In the genomic region with DNA sequence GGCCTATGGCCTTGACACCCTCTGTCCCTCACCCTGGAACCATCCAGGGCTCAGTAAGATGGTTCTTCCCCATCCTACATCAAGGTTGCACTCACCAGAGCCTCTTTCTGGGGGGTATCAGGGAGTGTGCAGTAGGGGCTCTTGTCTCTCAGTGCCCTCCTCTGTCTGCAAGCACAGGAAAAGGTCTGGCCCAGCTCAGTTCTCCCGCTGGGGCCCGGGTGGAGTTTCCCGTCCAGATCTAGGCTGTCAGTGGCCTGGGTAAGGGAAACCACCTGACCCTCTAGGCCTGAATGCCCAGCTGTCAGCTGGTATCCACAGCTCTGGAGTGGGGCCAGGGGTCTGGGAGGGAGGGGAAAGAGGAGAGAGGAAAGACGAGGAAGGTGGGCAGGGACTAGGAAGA, we compare ENCODE assay signal across 12 mouse cellular contexts. TPM values are rescaled to one million over a fixed set of nuclear protein-coding genes. Genes with fewer than 3 reads are reported as not detected.
A peak's percentile ranks its signal among the peaks of the same experiment; 100 is the strongest.
DNase-seq lines count a peak whose midpoint lies in the region; ATAC-seq and TF ChIP-seq lines count a peak whose summit lies in the region.
"Had no signal": no experiment of that assay in that cellular context is flagged by ENCODE, and none has a peak within 500 bp of the region (broad histone marks: within the 10 kb centered on the region; RNA-seq: fewer than 3 reads in every experiment).

A gene (minus strand): TSS at position 251 of the 400 bp plus-strand sequence.

- no peak within 1 kb of the TSS for H3K27ac ChIP-seq in kidney, embryonic 14.5 days (ENCODE audit: low read depth, low read length)
- H3K27ac ChIP-seq in embryonic facial prominence, embryonic 13.5 days: peak within 1 kb of the TSS; percentile 91; the same call in 1 of the 2 replicates
- no peak within 1 kb of the TSS for H3K27ac ChIP-seq in lung, postnatal 0 days (ENCODE audit: low read length)
- no peak within 1 kb of the TSS for H3K27ac ChIP-seq in forebrain, embryonic 15.5 days (replicated peaks)
- H3K27ac ChIP-seq: midbrain, embryonic 13.5 days; neural tube, embryonic 13.5 days had no signal

- H3K4me3 ChIP-seq in kidney, embryonic 14.5 days (ENCODE audit: low read length): no peak within 1 kb of the TSS
- H3K4me3 ChIP-seq in embryonic facial prominence, embryonic 13.5 days: no peak within 1 kb of the TSS
- H3K4me3 ChIP-seq in lung, postnatal 0 days (ENCODE audit: low read depth, low read length): no peak within 1 kb of the TSS
- no peak within 1 kb of the TSS for H3K4me3 ChIP-seq in forebrain, embryonic 15.5 days
- H3K4me3 ChIP-seq: midbrain, embryonic 13.5 days; neural tube, embryonic 13.5 days had no signal

- H3K9me3 ChIP-seq in kidney, embryonic 14.5 days (ENCODE audit: control insufficient read depth, low read length): no peaks in the 10 kb centered on the region
- H3K9me3 ChIP-seq in embryonic facial prominence, embryonic 13.5 days: no peaks in the 10 kb centered on the region
- H3K9me3 ChIP-seq in lung, postnatal 0 days (ENCODE audit: low read length): no peaks in the 10 kb centered on the region
- H3K9me3 ChIP-seq in forebrain, embryonic 15.5 days: no peaks in the 10 kb centered on the region
- H3K9me3 ChIP-seq: midbrain, embryonic 13.5 days; neural tube, embryonic 13.5 days had no signal

- DNase-seq in kidney, adult 8-10 months: no peak
- DNase-seq in gastrocnemius, postnatal 10 days: peak; percentile 77
- DNase-seq in lung, postnatal 0 days (ENCODE audit: low spot score): no peak
- no peak for DNase-seq in spleen, adult 12 weeks (ENCODE audit: low spot score)
- DNase-seq: adrenal gland, postnatal 25 days; lung, embryonic 14.5 days; right cerebral cortex, postnatal 25 days had no signal

- no peaks in the 10 kb centered on the region for H3K4me1 ChIP-seq in kidney, embryonic 14.5 days (ENCODE audit: control insufficient read depth, insufficient read depth, low read length)
- peaks cover 32% of the 10 kb centered on the region for H3K4me1 ChIP-seq in embryonic facial prominence, embryonic 13.5 days
- H3K4me1 ChIP-seq in lung, postnatal 0 days (ENCODE audit: insufficient read depth, low read depth, low read length): no peaks in the 10 kb centered on the region
- H3K4me1 ChIP-seq in forebrain, embryonic 15.5 days: no peaks in the 10 kb centered on the region

- no peak for TF ChIP-seq EP300 in lung, postnatal 0 days (IDR thresholded peaks at IDR 0.05)

- no peak for TF ChIP-seq CTCF in lung, postnatal 0 days (IDR thresholded peaks at IDR 0.05)

- no peaks in the 10 kb centered on the region for H3K36me3 ChIP-seq in kidney, embryonic 14.5 days (ENCODE audit: control insufficient read depth, insufficient read depth, low read length)
- no peaks in the 10 kb centered on the region for H3K36me3 ChIP-seq in embryonic facial prominence, embryonic 13.5 days
- no peaks in the 10 kb centered on the region for H3K36me3 ChIP-seq in lung, postnatal 0 days (ENCODE audit: insufficient read depth, low read length)
- H3K36me3 ChIP-seq in forebrain, embryonic 15.5 days: no peaks in the 10 kb centered on the region
- H3K36me3 ChIP-seq: midbrain, embryonic 13.5 days; neural tube, embryonic 13.5 days had no signal

- WGBS in kidney, embryonic 14.5 days: 45% methylated on average over 4 of the region's 4 CpGs
- 53% methylated on average over 4 of the region's 4 CpGs for WGBS in embryonic facial prominence, embryonic 13.5 days
- WGBS in lung, postnatal 0 days: 52% methylated on average over 4 of the region's 4 CpGs
- WGBS in forebrain, embryonic 15.5 days: 61% methylated on average over 4 of the region's 4 CpGs

- ATAC-seq in kidney, embryonic 14.5 days (ENCODE audit: low FRiP score, low TSS enrichment): peak; percentile 21; the same call in 1 of the 2 replicates
- no peak for ATAC-seq in embryonic facial prominence, embryonic 13.5 days (ENCODE audit: insufficient number of reproducible peaks, insufficient read depth, low FRiP score, low TSS enrichment, low read depth)
- ATAC-seq in lung, postnatal 0 days: peak; percentile 41
- no peak for ATAC-seq in forebrain, embryonic 15.5 days (replicated peaks)
- ATAC-seq: midbrain, embryonic 13.5 days had no signal

- no peak within 1 kb of the TSS for H3K9ac ChIP-seq in kidney, embryonic 14.5 days (ENCODE audit: low read depth, low read length)
- no peak within 1 kb of the TSS for H3K9ac ChIP-seq in embryonic facial prominence, embryonic 13.5 days
- no peak within 1 kb of the TSS for H3K9ac ChIP-seq in lung, postnatal 0 days (replicated peaks; ENCODE audit: low read depth)
- H3K9ac ChIP-seq in forebrain, embryonic 15.5 days (replicated peaks): no peak within 1 kb of the TSS
- H3K9ac ChIP-seq: lung, embryonic 14.5 days; midbrain, embryonic 13.5 days; neural tube, embryonic 13.5 days had no signal

- no peak within 1 kb of the TSS for H3K4me2 ChIP-seq in kidney, embryonic 14.5 days (replicated peaks; ENCODE audit: low read depth, low read length)
- no peak within 1 kb of the TSS for H3K4me2 ChIP-seq in embryonic facial prominence, embryonic 13.5 days
- H3K4me2 ChIP-seq in lung, postnatal 0 days (replicated peaks; ENCODE audit: low read depth, low read length): no peak within 1 kb of the TSS
- H3K4me2 ChIP-seq in forebrain, embryonic 15.5 days (replicated peaks): no peak within 1 kb of the TSS
- H3K4me2 ChIP-seq: lung, embryonic 14.5 days; midbrain, embryonic 13.5 days; neural tube, embryonic 13.5 days had no signal

- H3K27me3 ChIP-seq in kidney, embryonic 14.5 days (ENCODE audit: control insufficient read depth, insufficient read depth, low read length): no peaks in the 10 kb centered on the region
- no peaks in the 10 kb centered on the region for H3K27me3 ChIP-seq in embryonic facial prominence, embryonic 13.5 days
- H3K27me3 ChIP-seq in lung, postnatal 0 days (replicated peaks; ENCODE audit: insufficient read depth, low read length): no peaks in the 10 kb centered on the region
- H3K27me3 ChIP-seq in forebrain, embryonic 15.5 days: no peaks in the 10 kb centered on the region
- H3K27me3 ChIP-seq: midbrain, embryonic 13.5 days; neural tube, embryonic 13.5 days had no signal

RNA-seq across cellular contexts. Expression of the gene that starts here (rescaled TPM):
- 0.12 TPM in 1 of 2 replicates, not detected in the other for polyA plus RNA-seq in kidney, embryonic 14.5 days (2014; fragmentation: Nextera tagmentation; extraction: Ambion mirVana)
- 0.40 and 0.42 TPM in 2 replicates for polyA plus RNA-seq in embryonic facial prominence, embryonic 13.5 days (2015; fragmentation: Nextera tagmentation; extraction: Ambion mirVana)
- total RNA-seq in gastrocnemius, postnatal 10 days (2021): 10 to 100 TPM; 63.5 to 81.2 TPM
- polyA plus RNA-seq in lung, postnatal 0 days (2015; fragmentation: Nextera tagmentation; extraction: Ambion mirVana): 0.75 and 0.91 TPM in 2 replicates
- 0.17 and 0.31 TPM in 2 replicates for polyA plus RNA-seq in forebrain, embryonic 15.5 days (2015; fragmentation: Nextera tagmentation; extraction: Ambion mirVana)
- polyA plus RNA-seq: lung, embryonic 14.5 days had no signal

Comparison
In these comparisons a context has a peak if more than half of its experiments do, and no peak if none do; other contexts are left out.
1. Peak in ATAC-seq in kidney, embryonic 14.5 days; RNA of the gene not detected or under 1 TPM.
2. Peak in ATAC-seq in lung, postnatal 0 days; RNA of the gene not detected or under 1 TPM.